Mouse (Mus musculus) bone marrow, adult 2 months (tissue): Measurements from ENCODE around the gene Nfkbia.

Experiments used
- CTCF ChIP-seq: fragments of 200-500 bp; IDR thresholded peaks from 2 replicates; pipeline ENCODE4 v1.5.1; 2011; ENCODE audit warnings: low read length, control low read depth; ENCODE audit not compliant: control insufficient read depth, insufficient read depth
- POLR2A ChIP-seq: fragments of 200-500 bp; IDR thresholded peaks from 2 replicates; pipeline ENCODE4 v1.6.1; 2011; ENCODE audit warnings: low read depth, mild to moderate bottlenecking, control low read depth, low read length, borderline replicate concordance; ENCODE audit not compliant: control insufficient read depth

DNA sequence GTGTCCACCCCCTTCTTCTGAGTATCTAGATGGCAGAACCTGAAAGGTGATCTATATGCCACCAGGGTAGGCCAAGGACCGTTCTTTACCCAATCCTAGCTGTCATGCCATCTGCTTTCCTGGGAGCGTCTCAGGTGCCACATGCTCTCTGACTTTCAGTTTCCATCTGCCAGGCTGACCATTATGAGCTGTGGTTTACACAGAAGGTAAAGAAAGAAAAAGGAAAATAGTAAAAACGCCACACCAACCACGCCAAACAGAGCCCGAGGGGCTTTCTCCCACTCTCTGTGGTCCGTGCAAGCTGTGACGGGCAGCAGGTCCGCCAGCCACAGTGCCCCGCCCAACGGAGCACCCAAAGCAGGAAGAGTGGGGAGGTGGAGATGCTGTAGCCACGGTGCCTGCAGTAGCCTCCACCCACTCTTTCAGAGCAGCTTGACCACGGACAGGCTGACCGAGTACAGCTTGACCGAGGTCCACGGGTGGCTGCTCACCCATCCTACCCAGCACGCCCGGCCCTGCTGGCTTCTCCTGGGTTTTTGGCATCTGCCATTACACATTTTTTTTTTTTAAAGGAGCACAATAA lies 27.0 kb downstream of the Nfkbia start:
- TF ChIP-seq CTCF (no peak), POLR2A (peak; percentile 75; the same call in 1 of the 2 replicates)
